Mouse (Mus musculus): ENCODE data around the gene St6gal1. TPM values are rescaled to one million over a fixed set of nuclear protein-coding genes. Genes with fewer than 3 reads are reported as not detected.

St6gal1 gene
- polyA plus RNA-seq, 2 experiments, result 10.5 to 10.6 TPM

DNA sequence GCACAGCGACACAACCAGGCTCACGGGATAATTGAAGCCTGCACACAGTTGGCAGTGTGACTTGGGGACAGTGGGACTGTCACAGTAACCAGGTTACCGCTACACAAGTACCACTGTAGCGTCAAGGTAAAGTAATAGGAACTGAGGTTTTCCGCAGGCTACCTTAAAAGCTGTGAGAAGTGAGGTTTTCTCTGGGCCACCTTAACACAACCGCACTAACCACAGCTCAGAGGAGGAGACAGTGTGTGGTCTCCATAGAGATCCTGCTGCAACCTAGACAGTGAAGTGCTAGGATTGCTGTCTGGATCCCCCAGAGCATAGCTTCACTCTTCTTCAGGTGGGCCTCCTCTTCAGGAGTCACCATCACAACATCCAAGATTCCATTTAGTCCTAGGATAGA is 27.7 kb upstream of the St6gal1 start:
- Histone ChIP-seq H3K27me3 (ENCODE audit: control insufficient read depth, insufficient read depth, low read length) (no peaks in the 10 kb centered on the region), H3K9me3 (ENCODE audit: control insufficient read depth, low read length) (no peaks in the 10 kb centered on the region), H3K27ac (no peak overlapping the region), H3K4me2 (ENCODE audit: low read depth) (no peak overlapping the region), H3K36me3 (replicated peaks; ENCODE audit: control insufficient read depth, insufficient read depth, low read depth) (no peaks in the 10 kb centered on the region), H3K9ac (replicated peaks) (no peak overlapping the region), H3K4me1 (replicated peaks; ENCODE audit: control insufficient read depth in 2 of 2, insufficient read depth in 2 of 2, low read length in 1 of 2) (no peaks in the 10 kb centered on the region), H3K4me3 (ENCODE audit: insufficient read depth in 1 of 2, low read depth in 2 of 2, low read length in 2 of 2) (no peak overlapping the region)
- WGBS (ENCODE audit: insufficient replicate concordance), result 74% methylated on average over 6 of the region's 6 CpGs
- TF ChIP-seq CTCF (IDR thresholded peaks at IDR 0.05; ENCODE audit: low read depth) (no peak), EP300 (IDR thresholded peaks at IDR 0.05; ENCODE audit: low read depth) (no peak)
- ATAC-seq (ENCODE audit: insufficient read depth) (no peak), DNase-seq (ENCODE audit: low read depth in 3 of 3, low spot score in 3 of 3) (no peak)

- ATAC-seq (ENCODE audit: insufficient read depth) (no peak), DNase-seq (ENCODE audit: low read depth in 3 of 3, low spot score in 3 of 3) (no peak)
- no peaks in the 10 kb centered on the region for H3K4me1 ChIP-seq (replicated peaks; ENCODE audit: control insufficient read depth in 2 of 2, insufficient read depth in 2 of 2, low read length in 1 of 2)
- H3K27me3 ChIP-seq (ENCODE audit: control insufficient read depth, insufficient read depth, low read length), result no peaks in the 10 kb centered on the region
- no peaks in the 10 kb centered on the region for H3K9me3 ChIP-seq (ENCODE audit: control insufficient read depth, low read length)
- no peak overlapping the region for H3K4me2 ChIP-seq (ENCODE audit: low read depth)
- H3K36me3 ChIP-seq (replicated peaks; ENCODE audit: control insufficient read depth, insufficient read depth, low read depth), result no peaks in the 10 kb centered on the region
- no peak overlapping the region for H3K27ac ChIP-seq
- no peak for TF ChIP-seq EP300 (IDR thresholded peaks at IDR 0.05; ENCODE audit: low read depth)
- TF ChIP-seq CTCF (IDR thresholded peaks at IDR 0.05; ENCODE audit: low read depth), result no peak
- no peak overlapping the region for H3K4me3 ChIP-seq (ENCODE audit: insufficient read depth in 1 of 2, low read depth in 2 of 2, low read length in 2 of 2)
- no peak overlapping the region for H3K9ac ChIP-seq (replicated peaks)
These were observed 23.0 kb upstream of the St6gal1 start for GRCm38 (mm10) chr16:23201498-23201897.

DNA sequence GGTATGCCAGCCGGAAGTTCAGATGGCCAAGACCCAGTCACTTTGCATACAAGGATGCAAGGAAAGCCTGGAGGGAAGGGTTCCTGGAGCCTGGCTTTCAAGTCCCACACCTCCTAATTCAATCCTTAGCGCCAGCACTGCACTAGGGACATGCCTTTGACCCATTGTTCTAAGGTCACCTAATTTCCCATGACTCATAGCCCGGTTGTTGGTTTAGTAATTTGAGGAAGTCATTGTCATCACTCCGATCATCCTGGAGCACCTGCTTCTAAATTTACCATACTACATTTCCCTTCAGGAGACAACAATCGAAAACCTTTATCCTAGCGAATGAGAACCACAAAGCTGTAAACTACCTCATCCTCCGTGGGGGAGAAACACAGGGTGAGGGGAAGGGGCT is 10.2 kb upstream of the St6gal1 start:
- WGBS (ENCODE audit: insufficient replicate concordance), result 29% methylated on average over 7 of the region's 7 CpGs
- Histone ChIP-seq H3K27me3 (ENCODE audit: control insufficient read depth, insufficient read depth, low read length) (no peaks in the 10 kb centered on the region), H3K4me2 (ENCODE audit: low read depth) (no peak overlapping the region), H3K4me3 (ENCODE audit: insufficient read depth in 1 of 2, low read depth in 2 of 2, low read length in 2 of 2) (no peak overlapping the region), H3K27ac (no peak overlapping the region), H3K36me3 (replicated peaks; ENCODE audit: control insufficient read depth, insufficient read depth, low read depth) (no peaks in the 10 kb centered on the region), H3K9me3 (ENCODE audit: control insufficient read depth, low read length) (no peaks in the 10 kb centered on the region), H3K9ac (replicated peaks) (no peak overlapping the region), H3K4me1 (replicated peaks; ENCODE audit: control insufficient read depth in 2 of 2, insufficient read depth in 2 of 2, low read length in 1 of 2) (peaks cover 0 to 5% of the 10 kb centered on the region in 2 experiments; a peak in 2 of 4 replicates)
- ATAC-seq (ENCODE audit: insufficient read depth) (no peak), DNase-seq (ENCODE audit: low read depth in 3 of 3, low spot score in 3 of 3) (no peak)
- TF ChIP-seq EP300 (IDR thresholded peaks at IDR 0.05; ENCODE audit: low read depth) (no peak), CTCF (IDR thresholded peaks at IDR 0.05; ENCODE audit: low read depth) (no peak)

DNA sequence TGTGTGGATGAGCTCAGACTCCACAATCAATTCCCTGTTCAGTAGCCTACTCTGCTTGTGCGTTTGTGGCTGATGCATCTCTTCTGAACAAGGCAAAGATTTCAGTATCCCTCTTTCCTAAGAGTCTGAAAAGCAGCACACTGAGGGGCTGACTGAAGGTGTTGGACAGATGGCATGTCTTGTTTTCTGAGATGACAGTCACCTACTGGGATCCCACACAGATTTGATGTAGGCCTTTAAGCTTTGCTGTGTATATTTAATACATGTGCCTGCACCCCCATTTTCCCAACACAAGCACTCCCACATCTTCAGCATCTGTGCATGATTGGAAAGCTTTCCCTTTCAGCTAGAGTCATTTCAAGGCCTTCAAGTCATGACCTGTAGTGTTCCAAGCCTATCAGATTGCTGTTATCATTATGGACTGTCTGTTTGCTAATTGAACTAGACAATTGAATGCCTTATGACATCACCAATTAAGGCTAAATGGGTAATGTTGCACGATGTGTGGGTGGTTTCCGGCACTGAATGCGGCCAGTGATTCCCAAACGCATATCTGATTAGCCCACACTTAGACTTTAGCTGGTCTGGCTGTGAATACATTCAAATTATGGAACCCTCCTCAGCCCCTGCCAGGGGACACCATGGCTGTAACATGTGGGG is 9.2 kb upstream of the St6gal1 start:
- Histone ChIP-seq H3K9me3 (ENCODE audit: control insufficient read depth, low read length) (no peaks in the 10 kb centered on the region), H3K9ac (replicated peaks) (no peak overlapping the region), H3K4me1 (replicated peaks; ENCODE audit: control insufficient read depth in 2 of 2, insufficient read depth in 2 of 2, low read length in 1 of 2) (peaks cover 0 to 5% of the 10 kb centered on the region in 2 experiments; a peak in 2 of 4 replicates), H3K4me2 (ENCODE audit: low read depth) (no peak overlapping the region), H3K4me3 (ENCODE audit: insufficient read depth in 1 of 2, low read depth in 2 of 2, low read length in 2 of 2) (no peak overlapping the region), H3K27ac (no peak overlapping the region), H3K36me3 (replicated peaks; ENCODE audit: control insufficient read depth, insufficient read depth, low read depth) (no peaks in the 10 kb centered on the region), H3K27me3 (ENCODE audit: control insufficient read depth, insufficient read depth, low read length) (no peaks in the 10 kb centered on the region)
- ATAC-seq (ENCODE audit: insufficient read depth) (no peak), DNase-seq (ENCODE audit: low read depth in 3 of 3, low spot score in 3 of 3) (no peak)
- 65% methylated on average over 5 of the region's 5 CpGs for WGBS (ENCODE audit: insufficient replicate concordance)
- no peak for TF ChIP-seq CTCF (IDR thresholded peaks at IDR 0.05; ENCODE audit: low read depth)
- TF ChIP-seq EP300 (IDR thresholded peaks at IDR 0.05; ENCODE audit: low read depth), result no peak

- Histone ChIP-seq H3K36me3 (replicated peaks; ENCODE audit: control insufficient read depth, insufficient read depth, low read depth) (no peaks in the 10 kb centered on the region), H3K27ac (no peak overlapping the region), H3K4me3 (ENCODE audit: insufficient read depth in 1 of 2, low read depth in 2 of 2, low read length in 2 of 2) (no peak overlapping the region), H3K27me3 (ENCODE audit: control insufficient read depth, insufficient read depth, low read length) (no peaks in the 10 kb centered on the region), H3K4me2 (ENCODE audit: low read depth) (no peak overlapping the region), H3K4me1 (replicated peaks; ENCODE audit: control insufficient read depth in 2 of 2, insufficient read depth in 2 of 2, low read length in 1 of 2) (peaks cover 0 to 5% of the 10 kb centered on the region in 2 experiments; a peak in 2 of 4 replicates), H3K9ac (replicated peaks) (no peak overlapping the region), H3K9me3 (ENCODE audit: control insufficient read depth, low read length) (no peaks in the 10 kb centered on the region)
- 67% methylated on average over 9 of the region's 9 CpGs for WGBS (ENCODE audit: insufficient replicate concordance)
- TF ChIP-seq CTCF (IDR thresholded peaks at IDR 0.05; ENCODE audit: low read depth) (no peak), EP300 (IDR thresholded peaks at IDR 0.05; ENCODE audit: low read depth) (no peak)
- no peak for DNase-seq (ENCODE audit: low read depth in 3 of 3, low spot score in 3 of 3)
- no peak for ATAC-seq (ENCODE audit: insufficient read depth)
These were observed 8.2 kb upstream of the St6gal1 start for GRCm38 (mm10) chr16:23216366-23216765.
